Mouse (Mus musculus) lung, adult 2 months (tissue): Measurements from ENCODE around the gene Plppr3. TPM values are rescaled to one million over a fixed set of nuclear protein-coding genes. Genes with fewer than 3 reads are reported as not detected.

Experiments used
- DNase-seq: peaks from one replicate; pipeline ENCODE4 v3.0.0; 2022
- H3K4me1 ChIP-seq: fragments of 200-500 bp; 2 replicates; pipeline ENCODE4 v1.6.1; 2011; ENCODE audit warnings: low read length; ENCODE audit not compliant: control insufficient read depth, insufficient read depth
- H3K4me3 ChIP-seq: fragments of 200-500 bp; replicated peaks from 2 replicates; pipeline ENCODE3; 2011; ENCODE audit warnings: low read depth, mild to moderate bottlenecking, control low read depth, low read length; ENCODE audit errors: extremely low read depth
- CTCF ChIP-seq: fragments of 200-500 bp; IDR thresholded peaks from 2 replicates; pipeline ENCODE4 v1.5.1; 2011; ENCODE audit warnings: mild to moderate bottlenecking, low read length, control low read depth; ENCODE audit not compliant: insufficient read depth
- POLR2A ChIP-seq: fragments of 200-500 bp; IDR thresholded peaks from 2 replicates; pipeline ENCODE4 v1.6.1; 2011; ENCODE audit warnings: low read depth, mild to moderate bottlenecking, control low read depth, low read length, borderline replicate concordance; ENCODE audit errors: extremely low read depth
- WGBS: fragments of 180-500 bp; shearing (Covaris S2); methylation state at CpG from one replicate; pipeline ENCODE4 v1.1.7; 2018; 5-methylcytosine and 5-hydroxymethylcytosine counted together
- polyA plus RNA-seq: library from polyadenylated mRNA; depleted of rRNA; stranded (reverse); fragments of >200 nt; gene quantifications from 2 replicates; pipeline ENCODE4 v1.2.3, GENCODE M21; 2012

Plppr3 gene
- polyA plus RNA-seq, 1 experiment: 8.9 TPM

- no peak for TF ChIP-seq CTCF
- TF ChIP-seq POLR2A: no peak
- DNase-seq: peak; percentile 46
- H3K4me1 ChIP-seq: peaks cover 8% of the 10 kb centered on the region
- 37% methylated on average over 17 of the region's 17 CpGs for WGBS
- H3K4me3 ChIP-seq: no peak overlapping the region
Observed at GRCm38 (mm10) chr10:79822372-79822771, 52.1 kb downstream of the Plppr3 start.

- no peak overlapping the region for H3K4me3 ChIP-seq
- no peak for DNase-seq
- 89% methylated on average over 12 of the region's 12 CpGs for WGBS
- TF ChIP-seq CTCF (no peak), POLR2A (no peak)
- H3K4me1 ChIP-seq: peaks cover 8% of the 10 kb centered on the region
Observed at GRCm38 (mm10) chr10:79821731-79822130, 52.7 kb downstream of the Plppr3 start.

GRCm38 (mm10) chr10:79820782-79821181 lies 53.7 kb downstream of the Plppr3 start, which contains the start of gene Misp:
Misp (plus strand) TSS chr10:79820989.
- Histone ChIP-seq H3K4me1 (peaks cover 8% of the 10 kb centered on the region), H3K4me3 (no peak within 1 kb of the TSS)
- TF ChIP-seq POLR2A: no peak
- 68% methylated on average over 11 of the region's 11 CpGs for WGBS
- DNase-seq: no peak

DNA sequence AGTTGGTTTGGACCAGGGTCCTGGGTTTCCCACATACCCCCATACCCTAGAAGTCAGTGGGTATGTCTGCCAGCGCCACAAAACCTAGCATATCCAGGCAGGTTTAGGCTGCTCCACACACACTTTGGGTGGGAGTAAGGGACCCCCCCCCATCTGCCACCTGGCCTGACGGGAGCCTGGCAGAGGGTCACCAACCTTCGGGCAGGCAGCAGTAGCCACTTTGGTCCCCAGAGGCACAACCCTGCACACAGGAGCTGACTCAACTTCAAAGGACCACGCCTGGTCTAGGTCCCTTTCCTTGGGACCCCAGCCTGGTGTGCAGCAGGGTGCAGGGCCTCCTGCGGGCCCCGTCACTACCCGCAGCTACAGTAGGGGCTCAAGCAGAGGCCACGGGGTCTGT lies 54.2 kb downstream of the Plppr3 start:
- WGBS: 86% methylated on average over 8 of the region's 8 CpGs
- H3K4me1 ChIP-seq: peaks cover 8% of the 10 kb centered on the region
- no peak for DNase-seq
- TF ChIP-seq POLR2A (no peak), CTCF (no peak)
- H3K4me3 ChIP-seq: no peak overlapping the region

GRCm38 (mm10) chr10:79819606-79820005 lies 54.8 kb downstream of the Plppr3 start:
- DNase-seq: no peak
- Histone ChIP-seq H3K4me3 (no peak overlapping the region), H3K4me1 (peaks cover 4% of the 10 kb centered on the region)
- TF ChIP-seq POLR2A: no peak
- TF ChIP-seq CTCF: no peak
- 91% methylated on average over 17 of the region's 17 CpGs for WGBS

- no peak for DNase-seq
- no peak for TF ChIP-seq POLR2A
- no peak for TF ChIP-seq CTCF
- H3K4me1 ChIP-seq: no peaks in the 10 kb centered on the region
- 65% methylated on average over 4 of the region's 4 CpGs for WGBS
- no peak overlapping the region for H3K4me3 ChIP-seq
Observed at GRCm38 (mm10) chr10:79818225-79818624, 56.2 kb downstream of the Plppr3 start.

- no peak for DNase-seq
- no peaks in the 10 kb centered on the region for H3K4me1 ChIP-seq
- no peak overlapping the region for H3K4me3 ChIP-seq
- TF ChIP-seq CTCF: no peak
- no peak for TF ChIP-seq POLR2A
- WGBS: 88% methylated on average over 2 of the region's 2 CpGs
Observed at GRCm38 (mm10) chr10:79817111-79817510, 57.3 kb downstream of the Plppr3 start.

- WGBS: 86% methylated on average over 12 of the region's 12 CpGs
- Histone ChIP-seq H3K4me3 (no peak overlapping the region), H3K4me1 (no peaks in the 10 kb centered on the region)
- TF ChIP-seq POLR2A: no peak
- TF ChIP-seq CTCF: no peak
- DNase-seq: no peak
Observed at GRCm38 (mm10) chr10:79815671-79816494, 58.6 kb downstream of the Plppr3 start.

GRCm38 (mm10) chr10:79814271-79814842 lies 60.1 kb downstream of the Plppr3 start:
- TF ChIP-seq CTCF (no peak), POLR2A (no peak)
- Histone ChIP-seq H3K4me3 (no peak overlapping the region), H3K4me1 (no peaks in the 10 kb centered on the region)
- no peak for DNase-seq
- WGBS: 94% methylated on average over 5 of the region's 5 CpGs
